Mouse (Mus musculus) retina, adult 2 months (tissue): ENCODE measurements around the gene Rinl.

Experiments
- DNase-seq: peaks from one replicate; pipeline ENCODE4 v3.0.0-alpha.2; 2012; ENCODE audit warnings: low read depth, low spot score

The Rinl gene

DNA sequence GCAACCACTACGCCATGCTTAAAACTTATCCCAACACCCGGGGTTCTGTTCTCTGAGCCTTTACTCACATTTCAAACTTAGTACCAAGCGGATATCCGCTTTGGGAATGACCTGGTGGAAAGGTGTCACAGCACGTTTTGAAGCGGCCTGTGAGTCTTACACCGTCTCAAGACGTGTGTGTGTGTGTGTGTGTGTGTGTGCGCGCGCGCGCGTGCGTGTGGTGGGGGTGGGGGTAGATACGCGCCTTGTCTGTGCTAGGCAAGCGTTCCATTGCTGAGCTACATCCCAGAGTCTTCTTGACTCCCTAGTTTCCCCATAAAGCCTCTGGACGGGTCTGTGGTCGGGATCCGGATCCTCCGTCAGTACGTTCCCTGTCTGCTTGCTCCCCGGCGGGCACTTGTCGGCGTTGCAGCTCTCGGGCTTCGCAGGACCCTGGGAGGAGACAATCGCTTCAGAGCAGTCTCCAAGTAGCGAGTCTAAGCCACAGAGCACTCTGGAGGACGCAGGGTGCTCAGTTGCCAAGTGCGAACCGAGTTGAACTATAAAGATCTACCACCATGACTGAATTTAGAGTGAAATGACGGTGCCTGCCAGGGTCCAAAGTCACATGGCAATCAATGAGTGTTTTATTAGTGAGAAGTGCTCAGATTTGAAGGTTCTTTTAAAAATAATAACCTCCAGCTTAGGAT lies 20.8 kb downstream of the Rinl start:
- DNase-seq, result peak; percentile 54

DNA sequence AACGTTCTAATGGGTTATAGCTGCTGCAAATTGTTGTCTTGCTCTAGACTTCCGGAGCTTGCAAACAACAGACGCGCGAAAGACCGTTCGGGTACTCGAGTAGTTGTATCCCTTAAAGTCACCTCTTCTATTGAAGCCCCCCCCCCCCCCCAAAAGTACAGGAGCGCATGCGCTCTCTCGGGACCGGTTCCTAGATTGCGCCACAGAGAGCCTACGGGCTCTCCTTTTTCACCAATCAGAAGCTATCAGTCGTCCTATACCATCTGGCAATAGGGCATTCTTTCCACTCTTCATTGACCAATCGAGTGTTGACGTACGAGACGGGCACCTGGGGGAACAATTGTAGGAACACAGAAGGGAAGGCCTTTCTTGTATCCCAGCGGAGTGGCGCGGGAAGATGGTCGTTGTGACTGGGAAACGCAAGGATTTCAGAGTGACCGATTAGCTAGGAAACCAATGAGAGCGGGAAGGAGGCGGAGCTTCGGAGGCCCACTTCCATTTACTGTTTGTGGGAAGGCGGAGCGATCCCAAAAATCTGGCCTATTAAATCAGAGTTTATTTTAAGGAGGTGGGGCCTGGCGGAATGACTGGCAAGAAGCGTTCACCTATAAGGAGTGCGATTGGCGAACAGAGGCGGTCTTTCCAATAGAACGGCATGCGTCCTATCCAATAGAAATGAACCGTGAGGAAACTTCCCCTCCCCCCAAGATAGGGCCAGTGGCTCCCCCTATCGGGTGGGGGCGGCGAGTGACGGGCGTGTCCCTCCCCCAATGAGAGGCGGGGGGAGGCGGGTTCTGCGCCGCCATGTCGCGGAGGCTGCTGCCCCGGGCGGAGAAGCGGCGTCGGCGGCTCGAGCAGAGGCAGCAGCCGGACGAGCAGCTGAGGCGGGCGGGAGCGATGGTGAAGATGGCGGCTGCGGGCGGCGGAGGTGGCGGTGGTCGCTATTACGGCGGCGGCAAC lies 21.6 kb downstream of the Rinl start:
- peak; percentile 99 for DNase-seq

DNA sequence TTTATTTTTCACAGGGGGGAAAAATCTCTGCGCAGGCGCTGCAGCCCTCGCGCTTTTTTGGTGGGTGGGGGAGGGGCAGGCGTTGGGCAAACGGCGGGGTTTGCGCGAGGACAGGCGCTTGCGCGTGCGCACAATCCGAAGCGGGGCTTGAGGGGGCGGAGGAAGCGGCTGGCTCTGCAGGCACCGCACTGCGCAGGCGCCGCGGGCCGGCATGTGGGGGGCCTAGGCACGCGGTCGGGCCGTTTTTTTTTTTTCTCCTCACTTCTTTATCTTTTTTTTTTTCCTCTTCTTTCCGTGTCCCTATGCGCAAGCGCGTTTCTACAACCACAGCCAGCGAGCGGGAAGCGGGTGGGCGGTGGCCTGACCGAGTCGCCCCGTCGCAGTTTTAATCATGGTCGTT lies 22.5 kb downstream of the Rinl start:
- peak; percentile 83 for DNase-seq

DNA sequence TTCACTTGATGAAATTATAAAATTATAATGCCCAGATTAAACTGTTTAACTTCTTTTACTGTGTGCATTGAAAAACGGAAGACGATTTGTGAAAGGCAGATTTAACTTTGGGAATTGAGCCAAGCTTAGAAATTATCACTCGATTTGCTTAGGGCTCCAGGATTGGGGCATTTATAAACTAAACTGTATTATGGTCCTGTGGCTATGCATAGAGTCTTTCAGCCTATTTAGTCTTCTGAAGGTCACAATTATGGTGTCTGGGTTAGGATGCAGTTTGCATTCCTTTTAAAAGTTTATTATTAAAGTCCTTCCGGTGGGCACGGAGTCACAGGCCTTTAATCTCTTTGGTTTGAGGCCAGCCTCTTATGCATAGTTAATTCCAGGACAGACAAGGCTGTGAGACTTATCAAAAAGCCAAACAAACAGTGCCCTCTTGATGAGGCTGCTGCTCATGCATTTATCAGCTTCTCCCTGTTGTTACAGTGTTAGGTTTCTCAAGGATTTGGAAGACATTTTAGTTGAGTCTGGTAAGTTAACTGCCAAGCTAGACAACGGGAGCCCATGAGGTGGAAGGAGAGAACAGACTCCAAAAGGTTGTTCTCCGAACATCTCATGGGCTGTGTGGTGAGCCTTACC lies 23.0 kb downstream of the Rinl start:
- DNase-seq, result no peak

DNA sequence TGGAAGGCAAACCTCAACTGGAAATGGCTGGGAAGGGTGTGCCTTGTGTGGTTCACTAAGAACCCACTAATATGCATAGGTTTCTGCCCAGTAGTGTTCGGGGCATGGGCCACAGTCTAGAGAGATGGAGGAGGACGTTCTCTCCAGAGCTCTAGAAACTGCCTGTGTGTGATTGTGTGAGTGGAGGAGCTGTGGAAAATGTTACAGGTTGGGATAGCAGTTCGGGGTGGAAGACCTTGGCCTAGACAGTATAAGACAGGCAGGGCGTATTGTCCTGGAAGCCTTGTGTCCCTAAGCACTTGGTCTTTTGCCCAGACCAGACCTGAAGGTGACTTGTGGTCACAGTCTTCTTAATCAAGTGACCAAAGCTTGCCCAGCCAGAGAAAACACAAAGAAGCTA lies 23.7 kb downstream of the Rinl start:
- no peak for DNase-seq

DNA sequence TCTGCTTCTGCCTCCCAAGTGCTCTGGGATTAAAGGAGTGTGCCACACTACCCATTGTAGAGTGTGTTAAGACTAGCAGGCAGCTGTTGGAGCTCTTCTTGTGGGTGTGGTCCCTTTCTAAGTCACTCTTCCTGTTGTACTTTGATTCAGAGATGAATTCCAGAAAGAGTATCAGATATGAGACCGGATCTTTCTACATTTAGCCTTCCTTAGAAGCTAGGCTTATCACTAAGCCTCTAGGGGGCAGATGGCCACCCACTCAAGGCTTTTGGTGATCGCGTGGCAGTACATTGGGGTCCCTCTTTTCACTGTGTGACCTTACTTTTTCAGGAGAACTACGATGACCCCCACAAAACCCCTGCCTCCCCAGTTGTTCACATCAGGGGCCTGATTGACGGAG lies 24.2 kb downstream of the Rinl start:
- no peak for DNase-seq

DNA sequence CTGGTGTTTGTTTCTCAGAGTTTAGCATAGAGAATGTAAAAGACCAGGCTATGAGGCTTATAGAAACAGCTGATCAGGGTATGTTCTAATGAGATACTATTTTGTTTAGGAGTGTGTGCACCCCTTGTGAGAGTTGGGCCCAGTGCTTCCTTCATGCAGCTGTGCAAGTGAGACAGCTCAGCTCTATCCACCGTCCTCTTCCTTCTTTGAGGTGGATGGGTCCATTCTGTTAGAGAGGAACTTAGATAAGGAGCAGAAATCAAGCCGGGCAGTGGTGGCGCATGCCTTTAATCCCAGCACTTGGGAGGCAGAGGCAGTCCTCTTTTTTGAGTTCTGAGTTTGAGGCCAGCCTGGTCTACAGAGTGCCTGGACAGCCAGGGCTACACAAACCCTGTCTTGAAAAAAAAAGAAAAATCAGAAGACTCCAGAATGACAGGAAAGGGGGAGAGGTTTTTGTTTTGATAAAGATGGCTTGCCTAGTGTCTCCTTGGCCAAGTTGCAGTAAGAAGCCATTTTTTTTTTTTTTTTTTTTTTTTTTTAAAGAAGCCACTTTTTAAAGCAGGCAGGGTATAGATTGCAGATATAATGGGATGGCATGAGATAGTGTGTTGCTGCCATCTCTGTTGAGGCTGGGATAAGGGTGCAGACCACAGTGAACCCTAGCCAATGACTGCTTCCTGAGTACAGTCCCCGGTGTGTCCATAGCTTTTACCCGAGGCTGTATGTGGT lies 25.7 kb downstream of the Rinl start:
- DNase-seq, result no peak

DNA sequence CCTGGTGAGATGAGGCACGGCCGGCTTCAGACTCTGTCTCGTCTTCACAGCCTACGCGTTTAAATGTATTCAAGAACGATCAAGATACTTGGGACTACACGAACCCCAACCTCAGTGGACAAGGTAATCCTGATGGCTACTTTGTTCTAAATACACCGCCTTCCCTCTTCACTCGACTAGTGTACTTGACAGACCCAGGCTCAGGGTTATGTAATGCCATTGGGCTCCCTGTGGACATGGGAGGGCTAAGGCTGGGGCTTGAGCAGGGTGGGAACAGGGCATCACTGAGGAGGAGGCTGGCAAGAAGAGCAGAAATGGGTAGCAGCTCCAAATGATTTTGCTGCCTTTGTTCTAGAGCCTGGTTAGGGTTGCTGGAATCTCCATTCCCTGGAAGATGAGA lies 26.5 kb downstream of the Rinl start:
- no peak for DNase-seq

DNA sequence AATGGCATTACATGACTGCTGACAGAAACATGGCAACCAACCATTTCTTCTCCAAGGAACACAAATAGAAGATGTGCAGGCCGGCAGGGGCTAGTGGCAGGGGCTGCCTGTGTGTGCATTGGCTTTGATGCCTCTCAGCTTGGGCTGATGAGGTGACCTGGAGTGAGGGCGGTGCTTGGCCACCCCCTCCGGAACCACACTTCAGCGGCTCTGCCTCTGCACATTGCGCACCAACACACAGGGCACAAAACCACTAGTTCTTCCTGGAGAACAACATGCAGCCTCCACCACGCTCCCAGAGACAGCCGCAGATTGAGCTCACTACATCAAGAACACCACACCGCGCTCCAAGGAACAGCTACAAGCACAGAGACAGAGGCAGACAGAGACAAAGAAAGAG lies 27.4 kb downstream of the Rinl start:
- DNase-seq, result no peak

DNA sequence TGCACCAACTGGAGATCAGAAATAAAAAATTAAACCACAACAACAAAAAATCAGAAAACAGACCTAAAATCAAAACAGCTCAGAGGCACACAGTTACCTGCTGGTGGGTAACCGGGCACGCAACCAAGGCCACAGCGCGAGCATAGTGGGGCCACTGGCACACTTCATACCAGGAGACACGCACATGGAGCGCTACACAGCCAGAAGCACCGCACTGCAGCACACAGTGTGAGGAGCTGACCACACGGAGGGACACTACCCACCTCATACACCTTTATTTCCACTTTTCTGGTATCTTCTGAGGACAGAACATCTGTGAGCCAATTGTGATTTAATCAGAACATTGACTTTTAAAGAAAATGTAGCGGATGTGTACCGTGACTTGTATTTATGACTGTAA lies 28.2 kb downstream of the Rinl start:
- DNase-seq, result no peak

DNA sequence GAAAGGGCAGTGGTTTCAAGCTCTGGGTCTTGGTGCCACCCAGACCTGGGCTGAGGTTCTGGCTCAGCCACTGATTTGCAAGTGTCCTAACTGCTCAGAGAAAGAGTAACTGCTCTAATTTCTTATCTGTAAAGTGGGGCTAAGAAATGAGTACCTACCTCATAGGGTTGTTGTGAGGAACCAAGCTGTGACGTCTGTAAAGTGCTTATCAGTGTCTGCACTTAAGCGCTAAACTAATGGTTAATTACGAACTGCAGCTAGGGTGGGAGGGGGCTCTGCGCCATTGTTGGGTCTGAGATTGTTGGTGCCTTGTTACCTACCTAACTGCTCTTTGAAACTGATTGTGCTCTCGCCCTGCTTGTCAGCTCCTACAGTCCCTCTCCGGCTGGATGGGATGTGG lies 28.8 kb downstream of the Rinl start:
- no peak for DNase-seq

DNA sequence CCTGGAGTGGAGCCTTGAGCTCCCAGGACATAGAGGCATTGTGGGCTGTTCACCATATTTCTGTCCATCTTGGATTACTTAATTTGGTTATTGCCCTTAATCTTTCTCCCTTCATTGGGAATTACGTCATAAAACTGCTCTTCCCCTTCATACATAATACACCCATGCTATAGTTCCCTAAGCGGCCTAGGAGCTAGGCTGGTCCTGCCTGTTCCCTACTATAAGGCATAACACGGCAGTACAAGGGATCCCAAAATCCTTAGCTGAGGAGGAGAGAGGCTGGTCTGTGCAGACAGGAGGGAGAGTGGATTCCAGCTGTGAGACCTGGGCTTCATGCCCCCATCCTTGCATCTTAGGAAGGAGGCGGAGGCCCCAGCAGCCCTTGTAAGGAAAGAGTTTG lies 29.2 kb downstream of the Rinl start:
- DNase-seq, result no peak

DNA sequence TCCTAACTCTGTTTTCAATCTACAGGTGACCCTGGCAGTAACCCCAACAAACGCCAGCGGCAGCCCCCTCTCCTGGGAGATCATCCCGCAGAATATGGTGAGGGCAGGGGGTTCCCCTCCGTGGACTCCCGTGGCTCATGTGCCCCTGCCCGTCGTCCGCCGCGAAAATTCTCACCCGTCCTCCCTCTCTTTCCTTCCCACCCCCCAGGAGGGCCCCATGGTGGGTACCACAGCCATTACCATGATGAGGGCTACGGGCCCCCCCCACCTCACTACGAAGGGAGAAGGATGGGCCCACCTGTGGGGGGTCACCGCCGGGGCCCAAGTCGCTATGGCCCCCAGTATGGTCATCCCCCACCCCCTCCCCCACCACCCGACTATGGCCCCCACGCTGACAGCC lies 29.7 kb downstream of the Rinl start:
- no peak for DNase-seq

DNA sequence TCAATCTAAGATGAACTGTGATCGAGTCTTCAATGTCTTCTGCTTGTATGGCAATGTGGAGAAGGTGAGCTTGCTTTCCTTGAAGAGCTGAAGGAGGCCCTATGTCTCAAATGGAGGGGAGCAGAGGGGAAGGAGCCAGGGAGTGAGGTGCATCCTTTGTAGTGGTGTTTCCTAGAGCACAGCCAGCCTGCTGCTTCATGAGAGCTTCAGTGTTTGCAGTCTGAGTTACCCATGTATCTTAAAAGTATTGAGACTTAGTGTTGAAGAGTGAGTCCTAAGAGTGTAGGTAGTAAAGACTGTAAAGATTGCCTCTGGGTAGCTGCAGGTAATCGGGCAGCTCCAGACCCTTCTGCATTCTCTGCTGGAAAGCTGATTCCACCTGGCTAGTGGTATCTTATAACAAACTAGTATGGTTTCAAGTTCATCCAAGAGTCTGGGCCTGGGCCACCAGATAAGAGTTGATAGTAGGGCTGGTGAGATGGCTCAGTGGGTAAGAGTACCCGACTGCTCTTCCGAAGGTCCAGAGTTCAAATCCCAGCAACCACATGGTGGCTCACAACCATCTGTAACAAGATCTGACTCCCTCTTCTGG lies 30.2 kb downstream of the Rinl start:
- DNase-seq, result no peak

DNA sequence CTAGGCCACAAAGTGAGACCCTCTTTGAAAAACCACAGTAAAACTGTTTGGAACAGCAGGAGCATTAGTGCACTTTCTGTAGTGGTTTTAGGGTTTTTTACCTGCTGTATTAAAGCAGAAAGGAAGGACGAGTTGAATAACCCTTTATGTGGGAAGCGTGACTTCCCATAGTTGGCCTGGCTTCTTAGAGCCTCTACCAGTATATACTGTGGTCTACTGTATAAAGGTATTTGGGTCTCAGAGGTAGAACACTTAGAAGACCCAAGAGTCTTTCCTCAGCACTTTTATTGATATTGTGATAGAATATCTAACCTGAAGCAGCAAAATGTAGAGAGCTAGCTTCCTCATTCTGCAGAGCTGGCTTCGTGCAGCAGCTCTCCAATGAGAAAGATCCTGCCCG lies 30.8 kb downstream of the Rinl start:
- no peak for DNase-seq

DNA sequence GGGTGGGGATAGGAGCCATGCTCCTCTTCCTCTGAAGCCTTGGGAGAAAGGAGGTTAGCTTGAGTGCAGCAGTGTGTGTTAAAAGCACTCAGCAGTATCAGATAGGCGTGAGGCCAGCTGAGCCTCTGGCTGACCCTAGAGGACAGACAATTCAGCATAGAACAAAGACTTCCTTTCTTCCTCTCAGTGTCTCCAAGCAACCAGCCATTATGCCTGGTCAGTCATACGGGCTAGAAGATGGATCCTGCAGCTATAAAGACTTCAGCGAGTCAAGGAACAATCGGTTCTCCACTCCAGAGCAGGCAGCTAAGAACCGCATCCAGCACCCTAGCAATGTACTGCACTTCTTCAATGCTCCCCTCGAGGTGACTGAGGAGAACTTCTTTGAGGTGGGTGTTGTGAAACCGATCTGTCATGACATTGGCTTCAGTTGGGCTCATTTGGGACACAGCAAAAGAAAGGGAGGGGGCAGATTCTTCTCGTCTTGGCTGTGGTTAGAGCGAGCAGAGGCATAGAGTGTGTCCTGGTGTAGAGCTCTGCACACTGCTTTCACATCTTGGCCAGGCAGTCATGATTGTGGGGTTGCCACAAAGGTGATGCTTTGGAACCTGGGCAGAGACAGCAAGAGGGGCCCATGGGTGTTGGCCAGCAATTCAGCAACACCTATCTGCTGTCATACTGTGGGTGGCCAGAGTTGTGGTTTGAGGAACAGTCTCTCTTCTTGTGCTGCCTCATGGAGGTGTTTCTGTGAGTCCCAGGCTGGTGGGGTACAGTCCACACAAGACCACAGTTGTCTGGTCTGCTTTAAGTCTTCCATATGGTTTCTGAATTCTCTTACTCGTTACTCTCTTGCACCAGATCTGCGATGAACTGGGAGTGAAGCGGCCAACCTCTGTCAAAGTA lies 31.8 kb downstream of the Rinl start:
- DNase-seq, result no peak

DNA sequence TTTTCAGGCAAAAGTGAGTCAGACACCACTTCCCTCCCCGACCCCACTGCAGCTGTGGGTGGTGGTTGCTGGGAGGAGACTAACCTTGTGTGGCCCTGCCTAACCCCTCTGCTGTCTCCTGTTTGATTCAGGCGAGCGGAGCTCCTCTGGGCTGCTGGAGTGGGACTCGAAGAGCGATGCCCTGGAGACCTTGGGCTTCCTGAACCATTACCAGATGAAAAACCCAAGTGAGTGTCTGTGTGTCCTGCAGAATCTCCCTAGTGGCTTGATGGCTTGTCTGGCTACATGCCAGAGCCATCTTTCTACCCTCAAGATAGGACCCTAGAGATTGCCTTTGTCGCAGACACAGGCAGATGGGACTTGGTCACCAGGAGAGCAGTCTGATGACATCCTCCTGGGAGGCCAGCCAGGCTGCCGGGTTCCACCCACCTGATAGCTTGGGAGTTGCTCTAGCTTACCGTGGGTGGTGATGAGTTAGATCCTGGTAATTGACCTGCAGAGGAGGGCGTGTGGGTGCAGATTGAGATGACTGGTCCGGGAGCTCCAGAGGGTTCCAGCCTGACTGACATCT lies 32.6 kb downstream of the Rinl start:
- DNase-seq, result no peak

DNA sequence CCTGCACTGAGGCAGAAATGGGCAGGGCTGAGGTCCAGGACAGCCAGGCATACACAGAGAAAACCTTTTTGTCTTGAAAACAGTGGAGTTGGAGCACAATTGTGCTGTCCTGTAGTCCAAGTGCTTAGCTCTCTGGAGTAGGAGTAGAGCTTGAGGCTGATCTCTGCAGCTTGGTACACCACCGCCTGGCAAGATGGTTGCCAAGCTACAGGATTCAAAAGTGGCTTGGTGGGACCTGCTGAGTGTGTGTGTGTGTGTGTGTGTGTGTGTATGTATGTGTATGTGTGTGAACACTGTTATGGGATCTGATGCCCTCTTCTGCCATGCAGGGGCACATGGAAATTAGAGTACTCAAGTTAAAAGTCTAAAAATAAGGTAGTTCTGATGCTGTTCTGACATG lies 33.8 kb downstream of the Rinl start:
- DNase-seq, result no peak

DNA sequence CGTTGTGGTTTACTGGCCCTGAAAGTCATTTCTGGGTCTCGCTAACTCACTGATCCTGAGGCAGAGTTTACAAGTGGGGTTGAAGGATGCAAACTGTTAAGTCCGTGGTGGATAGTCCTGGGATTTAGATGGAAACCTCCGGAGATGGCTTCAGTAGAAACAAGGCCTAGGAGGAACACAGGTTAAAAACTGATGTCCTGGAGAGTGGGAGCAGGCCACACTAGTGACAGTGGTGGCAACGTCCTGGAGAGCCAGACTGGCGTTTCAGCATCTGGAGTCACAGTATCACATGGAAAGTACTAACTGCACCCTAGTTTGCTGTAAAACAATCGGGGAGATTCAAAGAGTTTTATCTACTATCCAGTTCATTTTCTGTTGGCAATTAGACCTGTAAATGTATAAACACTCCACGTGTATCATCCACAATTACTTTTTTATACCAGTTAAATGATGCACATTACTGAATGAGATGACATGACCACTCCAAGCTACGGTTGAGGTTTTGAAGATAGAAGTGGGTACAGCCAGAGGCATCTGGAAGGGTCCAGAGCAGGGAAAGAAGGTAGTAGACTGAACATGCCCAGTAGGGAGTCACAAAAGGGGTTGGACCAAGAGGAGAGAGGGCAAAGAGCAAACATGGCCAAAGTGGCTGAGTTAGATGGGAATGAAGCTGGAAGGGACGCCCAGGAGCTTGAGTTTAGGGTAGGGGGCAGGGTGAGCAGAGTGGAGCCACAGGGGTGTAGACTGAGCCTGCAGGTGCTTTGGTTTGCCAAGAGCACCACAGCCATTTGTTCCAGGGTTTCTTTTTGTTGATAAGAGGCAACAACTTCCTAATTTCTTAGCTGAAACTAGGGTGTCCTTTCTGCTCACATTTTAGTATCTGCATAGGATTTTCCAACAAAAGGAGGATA lies 34.5 kb downstream of the Rinl start:
- DNase-seq, result no peak
